Mouse (Mus musculus) G1E (cell line): ENCODE measurements around the gene Ppan.

Source experiments
- CTCF ChIP-seq: IDR thresholded peaks from 2 replicates; pipeline ENCODE4 v1.5.1; 2012; ENCODE audit warnings: low read depth, low read length, inconsistent platforms, mixed read lengths
- POLR2AphosphoS5 ChIP-seq: IDR thresholded peaks from 2 replicates; pipeline ENCODE4 v1.6.1; 2012; ENCODE audit warnings: low read depth, low read length, inconsistent platforms; ENCODE audit not compliant: insufficient replicate concordance

DNA sequence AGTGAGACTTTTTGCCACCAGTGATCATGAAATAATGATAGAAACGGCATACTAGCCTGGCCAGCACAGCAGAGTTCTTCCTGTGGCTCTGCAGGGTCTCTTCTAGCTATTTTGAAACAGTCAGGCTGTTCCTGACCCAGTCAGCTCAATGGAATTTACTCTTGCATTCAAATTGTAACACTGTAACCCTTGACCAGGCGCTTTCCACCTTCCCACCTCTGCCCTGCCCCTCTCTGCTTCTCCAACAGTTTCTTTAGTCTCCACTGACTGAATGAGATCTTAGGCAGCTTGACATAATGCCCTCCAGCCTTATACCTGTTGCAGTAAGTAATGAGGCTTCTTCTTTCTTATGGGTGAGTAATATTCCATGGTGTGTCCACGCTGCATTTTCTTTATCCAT, 21.1 kb upstream of the Ppan start:
- TF ChIP-seq CTCF (no peak), POLR2AphosphoS5 (no peak)
